Mouse (Mus musculus) lung, adult 2 months (tissue): Measurements from ENCODE around the gene Lrtm1. TPM values are rescaled to one million over a fixed set of nuclear protein-coding genes. Genes with fewer than 3 reads are reported as not detected.

ENCODE experiments used
- DNase-seq: peaks from one replicate; pipeline ENCODE4 v3.0.0; 2022
- H3K4me1 ChIP-seq: fragments of 200-500 bp; 2 replicates; pipeline ENCODE4 v1.6.1; 2011; ENCODE audit warnings: low read length; ENCODE audit not compliant: control insufficient read depth, insufficient read depth
- H3K4me3 ChIP-seq: fragments of 200-500 bp; replicated peaks from 2 replicates; pipeline ENCODE3; 2011; ENCODE audit warnings: low read depth, mild to moderate bottlenecking, control low read depth, low read length; ENCODE audit errors: extremely low read depth
- CTCF ChIP-seq: fragments of 200-500 bp; IDR thresholded peaks from 2 replicates; pipeline ENCODE4 v1.5.1; 2011; ENCODE audit warnings: mild to moderate bottlenecking, low read length, control low read depth; ENCODE audit not compliant: insufficient read depth
- POLR2A ChIP-seq: fragments of 200-500 bp; IDR thresholded peaks from 2 replicates; pipeline ENCODE4 v1.6.1; 2011; ENCODE audit warnings: low read depth, mild to moderate bottlenecking, control low read depth, low read length, borderline replicate concordance; ENCODE audit errors: extremely low read depth
- WGBS: fragments of 180-500 bp; shearing (Covaris S2); methylation state at CpG from one replicate; pipeline ENCODE4 v1.1.7; 2018; 5-methylcytosine and 5-hydroxymethylcytosine counted together
- polyA plus RNA-seq: library from polyadenylated mRNA; depleted of rRNA; stranded (reverse); fragments of >200 nt; gene quantifications from 2 replicates; pipeline ENCODE4 v1.2.3, GENCODE M21; 2012; rRNA removed

Lrtm1 gene
- polyA plus RNA-seq = 0.08 and 1.6 TPM in 2 replicates

GRCm38 (mm10) chr14:29017883-29018282, at the start of gene Lrtm1:
Lrtm1 (plus strand) TSS chr14:29018208.
- 21% methylated on average over 5 of the region's 5 CpGs for WGBS
- no peak for DNase-seq
- TF ChIP-seq POLR2A = no peak
- TF ChIP-seq CTCF = no peak
- no peaks in the 10 kb centered on the region for H3K4me1 ChIP-seq
- no peak within 1 kb of the TSS for H3K4me3 ChIP-seq

- H3K4me3 ChIP-seq = no peak overlapping the region
- no peak for DNase-seq
- TF ChIP-seq CTCF = no peak
- no peak for TF ChIP-seq POLR2A
- 84% methylated on average over 4 of the region's 4 CpGs for WGBS
- H3K4me1 ChIP-seq = no peaks in the 10 kb centered on the region
Observed at GRCm38 (mm10) chr14:28969247-28969646, 48.8 kb upstream of the Lrtm1 start.

GRCm38 (mm10) chr14:28972620-28973019, 45.4 kb upstream of the Lrtm1 start:
- H3K4me1 ChIP-seq = no peaks in the 10 kb centered on the region
- 61% methylated on average over 5 of the region's 5 CpGs for WGBS

GRCm38 (mm10) chr14:28979230-28979629, 38.8 kb upstream of the Lrtm1 start:
- Histone ChIP-seq H3K4me1 (no peaks in the 10 kb centered on the region), H3K4me3 (no peak overlapping the region)
- DNase-seq = no peak
- TF ChIP-seq CTCF = no peak
- TF ChIP-seq POLR2A = no peak
- WGBS = 79% methylated on average over 2 of the region's 2 CpGs

More at GRCm38 (mm10) chr14:28972620-28973019, 45.4 kb upstream of the Lrtm1 start:
- DNase-seq = no peak
- no peak for TF ChIP-seq POLR2A
- no peak for TF ChIP-seq CTCF
- no peak overlapping the region for H3K4me3 ChIP-seq

- TF ChIP-seq POLR2A (no peak), CTCF (no peak)
- Histone ChIP-seq H3K4me1 (no peaks in the 10 kb centered on the region), H3K4me3 (no peak overlapping the region)
- DNase-seq = no peak
- 45% methylated on average over 3 of the region's 3 CpGs for WGBS
Observed at GRCm38 (mm10) chr14:28980482-28980881, 37.5 kb upstream of the Lrtm1 start.

- Histone ChIP-seq H3K4me1 (no peaks in the 10 kb centered on the region), H3K4me3 (no peak overlapping the region)
- 50% methylated on average over 2 of the region's 2 CpGs for WGBS
- TF ChIP-seq CTCF (no peak), POLR2A (no peak)
- no peak for DNase-seq
Observed at GRCm38 (mm10) chr14:28984276-28984675, 33.7 kb upstream of the Lrtm1 start.

GRCm38 (mm10) chr14:28988211-28988900, 29.7 kb upstream of the Lrtm1 start:
- Histone ChIP-seq H3K4me1 (no peaks in the 10 kb centered on the region), H3K4me3 (no peak overlapping the region)
- DNase-seq = no peak
- 64% methylated on average over 7 of the region's 7 CpGs for WGBS
- no peak for TF ChIP-seq CTCF
- TF ChIP-seq POLR2A = no peak

- no peak for DNase-seq
- WGBS = 87% methylated on average over 3 of the region's 3 CpGs
Observed at GRCm38 (mm10) chr14:28996569-28996968, 21.4 kb upstream of the Lrtm1 start.

GRCm38 (mm10) chr14:29005228-29005840, 12.7 kb upstream of the Lrtm1 start:
- no peak for DNase-seq
- Histone ChIP-seq H3K4me1 (no peaks in the 10 kb centered on the region), H3K4me3 (no peak overlapping the region)
- 76% methylated on average over 5 of the region's 5 CpGs for WGBS
- no peak for TF ChIP-seq CTCF
- TF ChIP-seq POLR2A = no peak

More at GRCm38 (mm10) chr14:28996569-28996968, 21.4 kb upstream of the Lrtm1 start:
- H3K4me1 ChIP-seq = no peaks in the 10 kb centered on the region
- TF ChIP-seq CTCF (no peak), POLR2A (no peak)
- H3K4me3 ChIP-seq = no peak overlapping the region

- Histone ChIP-seq H3K4me3 (no peak overlapping the region), H3K4me1 (no peaks in the 10 kb centered on the region)
- TF ChIP-seq POLR2A = no peak
- no peak for TF ChIP-seq CTCF
- 80% methylated on average over 4 of the region's 4 CpGs for WGBS
- DNase-seq = no peak
Observed at GRCm38 (mm10) chr14:29009644-29010043, 8.4 kb upstream of the Lrtm1 start.
